Mouse (Mus musculus) stomach, embryonic 16.5 days (tissue): ENCODE measurements around the gene Faiml. TPM values are rescaled to one million over a fixed set of nuclear protein-coding genes. Genes with fewer than 3 reads are reported as not detected.

Experiments
- ATAC-seq: fragments of 200-750 bp; cut with Nextera tagmentation; 2 replicates; pipeline ENCODE4 v1.8.0; 2017; ENCODE audit warnings: moderate number of reproducible peaks, moderate TSS enrichment; ENCODE audit not compliant: insufficient read depth, low FRiP score
- H3K27ac ChIP-seq: fragments of 300-500 bp; sonication (generic); 2 replicates; pipeline ENCODE4 v1.5.1; 2014; ENCODE audit warnings: low read length
- H3K27me3 ChIP-seq: fragments of 300-500 bp; sonication (generic); 2 replicates; pipeline ENCODE4 v1.6.1; 2014; ENCODE audit warnings: low read length, control low read depth, mixed read lengths; ENCODE audit not compliant: control insufficient read depth, insufficient read depth
- H3K36me3 ChIP-seq: fragments of 300-500 bp; sonication (generic); 2 replicates; pipeline ENCODE4 v1.6.1; 2014; ENCODE audit warnings: low read length; ENCODE audit not compliant: control insufficient read depth, insufficient read depth
- H3K4me1 ChIP-seq: fragments of 300-500 bp; sonication (generic); 2 replicates; pipeline ENCODE4 v1.6.1; 2014; ENCODE audit warnings: low read length, control low read depth, mixed read lengths; ENCODE audit not compliant: control insufficient read depth, insufficient read depth
- H3K4me2 ChIP-seq: fragments of 300-500 bp; sonication (generic); 2 replicates; pipeline ENCODE4 v1.6.1; 2014; ENCODE audit warnings: low read depth, low read length, mixed read lengths
- H3K4me3 ChIP-seq: fragments of 300-500 bp; sonication (generic); replicated peaks from 2 replicates; pipeline ENCODE4 v1.5.1; 2014; ENCODE audit warnings: mild to moderate bottlenecking, low read length
- H3K9ac ChIP-seq: fragments of 300-500 bp; sonication (generic); 2 replicates; pipeline ENCODE4 v1.6.1; 2014; ENCODE audit warnings: low read length
- H3K9me3 ChIP-seq: fragments of 300-500 bp; sonication (generic); replicated peaks from 2 replicates; pipeline ENCODE4 v1.6.1; 2016; ENCODE audit warnings: low read length, control low read depth; ENCODE audit not compliant: control insufficient read depth
- WGBS: fragments of 180-500 bp; shearing (Covaris S2); extraction: QIAGEN DNeasy Blood & Tissue Kit; methylation state at CpG from one replicate; pipeline ENCODE4 v1.1.7; 2014; 5-methylcytosine and 5-hydroxymethylcytosine counted together
- polyA plus RNA-seq: library from polyadenylated mRNA; unstranded; fragments of >200 nt; fragmentation: Nextera tagmentation; extraction: Ambion mirVana; gene quantifications from 2 replicates; pipeline ENCODE4 v1.2.1, GENCODE M21; 2015

Faiml gene
- polyA plus RNA-seq, result not detected in 2 replicates

GRCm38 (mm10) chr9:99237139-99237538 is at the start of gene Faiml:
TSS of gene Faiml (minus strand) at chr9:99237239.
- Histone ChIP-seq H3K4me3 (no peak within 1 kb of the TSS), H3K9ac (no peak within 1 kb of the TSS), H3K9me3 (no peaks in the 10 kb centered on the region), H3K4me2 (no peak within 1 kb of the TSS), H3K27me3 (no peaks in the 10 kb centered on the region), H3K27ac (no peak within 1 kb of the TSS), H3K36me3 (no peaks in the 10 kb centered on the region), H3K4me1 (no peaks in the 10 kb centered on the region)
- ATAC-seq, result no peak
- WGBS, result 87% methylated on average over 14 of the region's 14 CpGs

GRCm38 (mm10) chr9:99258891-99259290 is 21.9 kb upstream of the Faiml start:
- H3K9ac ChIP-seq, result no peak overlapping the region
- no peaks in the 10 kb centered on the region for H3K27me3 ChIP-seq
- no peak overlapping the region for H3K27ac ChIP-seq
- 0 out of 2 replicates have a peak, but pooled peaks cover 8% of the 10 kb centered on the region for H3K36me3 ChIP-seq
- no peaks in the 10 kb centered on the region for H3K4me1 ChIP-seq
- no peak for ATAC-seq
- H3K9me3 ChIP-seq, result no peaks in the 10 kb centered on the region
- WGBS, result 78% methylated on average over 5 of the region's 5 CpGs
- H3K4me3 ChIP-seq, result no peak overlapping the region
- no peak overlapping the region for H3K4me2 ChIP-seq

GRCm38 (mm10) chr9:99256821-99257220 is 19.8 kb upstream of the Faiml start:
- Histone ChIP-seq H3K4me1 (no peaks in the 10 kb centered on the region), H3K4me2 (no peak overlapping the region), H3K27ac (no peak overlapping the region), H3K36me3 (0 out of 2 replicates have a peak, but pooled peaks cover 2% of the 10 kb centered on the region), H3K9ac (no peak overlapping the region), H3K27me3 (no peaks in the 10 kb centered on the region), H3K4me3 (no peak overlapping the region), H3K9me3 (no peaks in the 10 kb centered on the region)
- no peak for ATAC-seq
- 89% methylated on average over 3 of the region's 3 CpGs for WGBS

GRCm38 (mm10) chr9:99256206-99256605 is 19.2 kb upstream of the Faiml start:
- H3K9me3 ChIP-seq, result no peaks in the 10 kb centered on the region
- no peak overlapping the region for H3K4me3 ChIP-seq
- no peaks in the 10 kb centered on the region for H3K27me3 ChIP-seq
- no peak for ATAC-seq
- H3K9ac ChIP-seq, result no peak overlapping the region
- no peaks in the 10 kb centered on the region for H3K4me1 ChIP-seq
- H3K36me3 ChIP-seq, result 0 out of 2 replicates have a peak, but pooled peaks cover 2% of the 10 kb centered on the region
- WGBS, result 79% methylated on average over 1 of the region's 1 CpGs
- no peak overlapping the region for H3K27ac ChIP-seq
- no peak overlapping the region for H3K4me2 ChIP-seq

GRCm38 (mm10) chr9:99253861-99254260 is 16.8 kb upstream of the Faiml start:
- WGBS, result 69% methylated on average over 10 of the region's 10 CpGs
- no peak for ATAC-seq
- 0 out of 2 replicates have a peak, but pooled peaks cover 2% of the 10 kb centered on the region for H3K36me3 ChIP-seq
- no peak overlapping the region for H3K27ac ChIP-seq
- no peaks in the 10 kb centered on the region for H3K9me3 ChIP-seq
- no peaks in the 10 kb centered on the region for H3K27me3 ChIP-seq
- H3K4me2 ChIP-seq, result no peak overlapping the region
- no peaks in the 10 kb centered on the region for H3K4me1 ChIP-seq
- no peak overlapping the region for H3K9ac ChIP-seq
- H3K4me3 ChIP-seq, result no peak overlapping the region

- H3K27me3 ChIP-seq, result no peaks in the 10 kb centered on the region
- no peak overlapping the region for H3K4me3 ChIP-seq
- 0 out of 2 replicates have a peak, but pooled peaks cover 3% of the 10 kb centered on the region for H3K36me3 ChIP-seq
- H3K4me1 ChIP-seq, result peaks cover 2% of the 10 kb centered on the region; the same call in 1 of the 2 replicates
- no peak overlapping the region for H3K4me2 ChIP-seq
- H3K9me3 ChIP-seq, result no peaks in the 10 kb centered on the region
- no peak for ATAC-seq
- no peak overlapping the region for H3K9ac ChIP-seq
- WGBS, result 93% methylated on average over 4 of the region's 4 CpGs
- no peak overlapping the region for H3K27ac ChIP-seq
Observed at GRCm38 (mm10) chr9:99248906-99249305, 11.9 kb upstream of the Faiml start.

- WGBS, result 56% methylated on average over 8 of the region's 8 CpGs
- no peak for ATAC-seq
- Histone ChIP-seq H3K4me2 (no peak overlapping the region), H3K27me3 (no peaks in the 10 kb centered on the region), H3K9me3 (no peaks in the 10 kb centered on the region), H3K36me3 (0 out of 2 replicates have a peak, but pooled peaks cover 3% of the 10 kb centered on the region), H3K4me1 (peaks cover 3% of the 10 kb centered on the region; the same call in 1 of the 2 replicates), H3K9ac (no peak overlapping the region), H3K27ac (no peak overlapping the region), H3K4me3 (no peak overlapping the region)
Observed at GRCm38 (mm10) chr9:99248304-99248703, 11.3 kb upstream of the Faiml start.

- WGBS, result 2% methylated on average over 10 of the region's 10 CpGs
Observed at GRCm38 (mm10) chr9:99243895-99244293, 6.9 kb upstream of the Faiml start.

GRCm38 (mm10) chr9:99243190-99243894 is 6.3 kb upstream of the Faiml start, which contains the start of gene Cep70:
TSS of gene Cep70 (plus strand) at chr9:99243367.
- Histone ChIP-seq H3K4me3 (peak within 1 kb of the TSS; percentile 92), H3K27me3 (no peaks in the 10 kb centered on the region), H3K9me3 (no peaks in the 10 kb centered on the region), H3K27ac (peak within 1 kb of the TSS; percentile 74), H3K4me2 (peak within 1 kb of the TSS; percentile 81), H3K9ac (peak within 1 kb of the TSS; percentile 84), H3K36me3 (0 out of 2 replicates have a peak, but pooled peaks cover 3% of the 10 kb centered on the region), H3K4me1 (peaks cover 10% of the 10 kb centered on the region; the same call in 1 of the 2 replicates)
- under 1% methylated on average over 65 of the region's 66 CpGs for WGBS
- peak; percentile 98 for ATAC-seq

More at GRCm38 (mm10) chr9:99243895-99244293, 6.9 kb upstream of the Faiml start:
- peak overlapping the region; percentile 66; the same call in 1 of the 2 replicates for H3K27ac ChIP-seq
- H3K27me3 ChIP-seq, result no peaks in the 10 kb centered on the region
- H3K4me1 ChIP-seq, result peaks cover 10% of the 10 kb centered on the region; the same call in 1 of the 2 replicates
- no peaks in the 10 kb centered on the region for H3K9me3 ChIP-seq
- H3K4me2 ChIP-seq, result peak overlapping the region; percentile 81
- H3K36me3 ChIP-seq, result 0 out of 2 replicates have a peak, but pooled peaks cover 3% of the 10 kb centered on the region
- H3K9ac ChIP-seq, result peak overlapping the region; percentile 84
- H3K4me3 ChIP-seq, result peak overlapping the region; percentile 92
- no peak for ATAC-seq
